Mouse (Mus musculus) limb, embryonic 13.5 days (tissue): ENCODE data around the gene Gpm6b. TPM values are rescaled to one million over a fixed set of nuclear protein-coding genes. Genes with fewer than 3 reads are reported as not detected.

Source experiments
- ATAC-seq: fragments of 200-750 bp; cut with Nextera tagmentation; 2 replicates; pipeline ENCODE4 v1.8.0; 2017; ENCODE audit warnings: low read depth, moderate number of reproducible peaks, moderate TSS enrichment; ENCODE audit not compliant: low FRiP score
- H3K27ac ChIP-seq: fragments of 300-500 bp; sonication (generic); 2 replicates; pipeline ENCODE4 v1.5.1; 2015; ENCODE audit warnings: inconsistent platforms, mild to moderate bottlenecking, moderate library complexity
- H3K27me3 ChIP-seq: fragments of 300-500 bp; sonication (generic); 2 replicates; pipeline ENCODE4 v1.6.1; 2015; ENCODE audit warnings: mild to moderate bottlenecking, inconsistent platforms
- H3K36me3 ChIP-seq: fragments of 300-500 bp; sonication (generic); 2 replicates; pipeline ENCODE4 v1.6.1; 2015; ENCODE audit warnings: inconsistent platforms, mild to moderate bottlenecking, moderate library complexity
- H3K4me1 ChIP-seq: fragments of 300-500 bp; sonication (generic); 2 replicates; pipeline ENCODE4 v1.6.1; 2015; ENCODE audit warnings: inconsistent platforms
- H3K4me2 ChIP-seq: fragments of 300-500 bp; sonication (generic); replicated peaks from 2 replicates; pipeline ENCODE4 v1.6.1; 2015; ENCODE audit warnings: inconsistent platforms, mild to moderate bottlenecking, moderate library complexity
- H3K4me3 ChIP-seq: fragments of 300-500 bp; sonication (generic); 2 replicates; pipeline ENCODE4 v1.5.1; 2015; ENCODE audit warnings: moderate library complexity, mild to moderate bottlenecking, inconsistent platforms
- H3K9ac ChIP-seq: fragments of 300-500 bp; sonication (generic); 2 replicates; pipeline ENCODE4 v1.6.1; 2015; ENCODE audit warnings: mild to moderate bottlenecking, inconsistent platforms
- H3K9me3 ChIP-seq: fragments of 300-500 bp; sonication (generic); 2 replicates; pipeline ENCODE4 v1.6.1; 2016; ENCODE audit warnings: inconsistent platforms
- WGBS: fragments of 180-500 bp; shearing (Covaris S2); methylation state at CpG from one replicate; pipeline ENCODE4 v1.1.7; 2015; 5-methylcytosine and 5-hydroxymethylcytosine counted together
- polyA plus RNA-seq: library from polyadenylated mRNA; unstranded; fragments of >200 nt; fragmentation: Nextera tagmentation; extraction: Ambion mirVana; gene quantifications from 2 replicates; pipeline ENCODE4 v1.2.1, GENCODE M21; 2015

Gene Gpm6b
- polyA plus RNA-seq, 1 experiment from 2014 or later = 23.4 TPM

DNA sequence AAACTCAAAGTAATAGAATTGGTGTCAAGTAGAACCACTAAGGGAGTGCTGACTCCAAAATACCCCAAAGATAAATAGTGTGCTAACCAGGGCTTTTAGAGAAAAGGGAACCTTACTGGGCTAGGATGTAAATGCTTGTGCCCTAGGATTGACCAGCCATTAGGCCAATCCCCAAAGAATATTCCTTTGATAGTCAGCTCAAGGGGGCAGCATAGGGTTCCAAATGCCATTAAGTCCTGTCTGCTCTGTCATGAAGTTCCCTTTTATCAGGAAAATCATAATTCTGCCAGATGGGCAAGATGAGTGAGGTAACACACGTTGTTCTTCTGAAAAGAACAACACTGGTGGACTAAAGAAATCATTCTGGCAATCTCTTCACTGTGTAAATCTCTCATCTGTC, 70.1 kb downstream of the Gpm6b start:
- Histone ChIP-seq H3K4me3 (no peak overlapping the region), H3K4me2 (no peak overlapping the region), H3K9ac (no peak overlapping the region), H3K27me3 (peaks cover 16% of the 10 kb centered on the region; the same call in 1 of the 2 replicates), H3K4me1 (no peaks in the 10 kb centered on the region), H3K36me3 (no peaks in the 10 kb centered on the region), H3K27ac (no peak overlapping the region), H3K9me3 (no peaks in the 10 kb centered on the region)
- no peak for ATAC-seq
- WGBS = 41% methylated on average over 1 of the region's 1 CpGs

DNA sequence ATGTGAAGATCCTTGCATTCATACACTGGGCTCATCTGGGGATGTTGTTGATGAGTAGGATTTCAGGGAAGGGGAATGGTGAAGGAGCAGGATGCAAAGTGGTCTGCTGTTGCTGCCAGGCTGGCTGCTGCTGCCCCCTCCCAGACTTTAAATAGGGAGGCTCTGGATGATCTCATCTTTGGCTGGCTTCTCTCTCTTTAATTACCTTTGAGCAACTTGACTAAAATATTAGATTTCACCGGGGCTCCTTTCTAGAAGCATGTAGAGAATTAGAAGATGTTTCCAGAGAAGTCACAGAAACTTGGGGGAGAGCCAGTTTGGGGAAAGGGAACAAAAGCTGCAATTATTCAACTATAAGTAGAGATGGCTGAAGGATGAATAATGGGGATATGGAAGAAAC, 76.5 kb downstream of the Gpm6b start:
- peaks cover 10% of the 10 kb centered on the region for H3K27me3 ChIP-seq
- H3K36me3 ChIP-seq = no peaks in the 10 kb centered on the region
- no peaks in the 10 kb centered on the region for H3K4me1 ChIP-seq
- H3K27ac ChIP-seq = no peak overlapping the region
- H3K9ac ChIP-seq = no peak overlapping the region
- 68% methylated on average over 1 of the region's 1 CpGs for WGBS
- no peak for ATAC-seq
- H3K4me3 ChIP-seq = no peak overlapping the region
- H3K4me2 ChIP-seq = no peak overlapping the region
- no peaks in the 10 kb centered on the region for H3K9me3 ChIP-seq

DNA sequence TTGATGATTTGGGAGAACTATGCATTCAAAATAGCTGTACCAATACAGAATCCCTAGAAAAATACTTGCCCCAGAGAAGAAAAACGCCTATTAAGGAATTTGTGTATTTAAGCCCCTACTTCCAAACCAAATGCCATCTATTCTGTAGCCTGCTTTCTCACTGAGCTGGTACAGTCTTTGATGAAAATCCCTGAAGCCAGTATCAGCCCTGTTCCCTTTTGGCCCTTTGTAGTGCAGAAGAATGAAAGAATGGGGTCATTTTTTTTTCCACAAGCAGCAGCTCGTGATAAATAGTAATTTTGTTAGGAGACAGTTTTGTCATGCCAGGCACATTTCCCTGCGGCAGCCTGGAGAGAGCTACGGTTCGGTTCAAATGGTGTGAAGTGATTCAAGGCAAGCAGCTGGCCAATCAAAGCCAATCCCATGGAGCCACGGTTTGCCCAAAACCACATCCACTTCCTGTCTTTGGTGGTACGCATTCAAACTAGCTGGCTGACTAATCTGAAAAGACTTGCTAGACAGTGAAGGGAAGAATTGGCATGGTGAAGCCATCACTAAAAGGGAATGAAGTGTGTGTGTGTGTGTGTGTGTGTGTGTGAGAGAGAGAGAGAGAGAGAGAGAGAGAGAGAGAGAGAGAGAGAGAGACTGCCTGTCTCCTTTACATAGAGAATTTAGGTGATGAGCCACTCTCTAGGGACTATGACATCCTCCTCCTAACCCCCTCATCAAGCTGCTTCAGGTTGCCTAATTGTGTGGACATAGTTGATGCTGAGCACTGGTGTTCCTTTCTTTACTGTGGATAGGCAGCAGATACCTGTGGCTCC, 78.1 kb downstream of the Gpm6b start:
- Histone ChIP-seq H3K4me3 (no peak overlapping the region), H3K4me2 (no peak overlapping the region), H3K27ac (no peak overlapping the region), H3K4me1 (no peaks in the 10 kb centered on the region), H3K9me3 (no peaks in the 10 kb centered on the region), H3K36me3 (no peaks in the 10 kb centered on the region), H3K27me3 (peaks cover 10% of the 10 kb centered on the region), H3K9ac (no peak overlapping the region)
- 54% methylated on average over 7 of the region's 7 CpGs for WGBS
- ATAC-seq = no peak

DNA sequence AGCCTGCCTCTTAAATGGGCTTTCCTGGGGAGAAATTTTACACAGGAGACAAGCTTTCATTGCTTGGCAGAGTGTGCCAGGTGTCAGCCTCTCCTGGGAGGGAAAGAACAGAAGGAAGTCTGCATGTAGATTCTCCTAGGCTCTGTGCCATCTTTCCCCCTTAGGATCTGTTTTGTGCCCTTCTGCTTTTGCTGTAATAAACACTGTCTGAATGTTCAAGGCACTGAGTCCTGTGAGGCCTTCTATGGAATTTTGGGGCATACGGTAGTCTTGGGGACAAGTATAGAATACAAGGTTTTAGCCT, 78.6 kb downstream of the Gpm6b start:
- no peak for ATAC-seq
- WGBS = 67% methylated on average over 1 of the region's 1 CpGs
- no peaks in the 10 kb centered on the region for H3K9me3 ChIP-seq
- no peaks in the 10 kb centered on the region for H3K36me3 ChIP-seq
- H3K9ac ChIP-seq = no peak overlapping the region
- H3K27me3 ChIP-seq = peaks cover 10% of the 10 kb centered on the region
- no peak overlapping the region for H3K4me2 ChIP-seq
- no peak overlapping the region for H3K27ac ChIP-seq
- H3K4me1 ChIP-seq = no peaks in the 10 kb centered on the region
- no peak overlapping the region for H3K4me3 ChIP-seq

DNA sequence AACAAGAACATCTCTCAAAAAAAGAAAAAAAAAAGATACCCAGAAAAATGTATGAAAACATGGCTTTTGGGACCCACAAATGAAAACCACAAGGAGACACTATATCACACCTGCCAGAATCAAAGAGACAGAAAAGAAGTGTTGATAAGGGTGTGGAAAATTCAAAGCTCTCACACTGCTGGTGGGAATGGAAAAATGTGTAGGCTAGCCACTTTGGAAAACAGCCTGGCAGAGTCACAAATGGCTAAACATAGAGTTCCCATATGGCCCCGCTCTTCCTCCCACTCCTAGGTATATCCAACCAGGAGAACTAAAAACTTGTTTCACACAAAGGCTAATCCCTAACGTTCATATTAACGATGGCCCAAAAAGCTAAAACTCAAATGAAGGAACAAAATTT, 84.5 kb downstream of the Gpm6b start:
- no peak overlapping the region for H3K4me3 ChIP-seq
- H3K4me1 ChIP-seq = peaks cover 3% of the 10 kb centered on the region; the same call in 1 of the 2 replicates
- no peaks in the 10 kb centered on the region for H3K36me3 ChIP-seq
- 83% methylated on average over 3 of the region's 3 CpGs for WGBS
- H3K9me3 ChIP-seq = no peaks in the 10 kb centered on the region
- H3K27ac ChIP-seq = no peak overlapping the region
- peaks cover 8% of the 10 kb centered on the region; the same call in 1 of the 2 replicates for H3K27me3 ChIP-seq
- H3K9ac ChIP-seq = no peak overlapping the region
- H3K4me2 ChIP-seq = no peak overlapping the region
- no peak for ATAC-seq

DNA sequence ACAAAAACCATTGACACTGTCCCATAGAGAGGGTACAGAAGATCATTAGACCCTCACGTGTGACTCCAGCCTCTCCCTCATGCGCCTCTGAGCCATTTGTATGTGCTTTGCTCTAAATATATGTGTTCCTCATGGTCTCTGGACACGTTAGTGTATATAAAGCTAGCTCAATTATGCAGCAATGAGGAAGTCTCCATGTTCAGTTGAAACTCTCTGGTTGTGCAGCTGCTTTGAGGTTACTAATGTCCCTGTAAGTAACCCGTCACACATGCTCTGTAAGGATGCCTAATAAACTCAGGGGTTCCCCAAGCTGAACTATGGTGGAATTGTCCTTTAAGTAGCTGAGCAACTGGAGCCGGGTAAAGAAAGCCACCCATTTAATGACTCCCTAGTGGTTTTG, 88.9 kb downstream of the Gpm6b start:
- H3K27ac ChIP-seq = no peak overlapping the region
- ATAC-seq = no peak
- no peaks in the 10 kb centered on the region for H3K36me3 ChIP-seq
- no peak overlapping the region for H3K4me3 ChIP-seq
- no peak overlapping the region for H3K4me2 ChIP-seq
- no peak overlapping the region for H3K9ac ChIP-seq
- peaks cover 7% of the 10 kb centered on the region; the same call in 1 of the 2 replicates for H3K4me1 ChIP-seq
- peaks cover 20% of the 10 kb centered on the region; the same call in 1 of the 2 replicates for H3K27me3 ChIP-seq
- 57% methylated on average over 5 of the region's 5 CpGs for WGBS
- H3K9me3 ChIP-seq = no peaks in the 10 kb centered on the region

DNA sequence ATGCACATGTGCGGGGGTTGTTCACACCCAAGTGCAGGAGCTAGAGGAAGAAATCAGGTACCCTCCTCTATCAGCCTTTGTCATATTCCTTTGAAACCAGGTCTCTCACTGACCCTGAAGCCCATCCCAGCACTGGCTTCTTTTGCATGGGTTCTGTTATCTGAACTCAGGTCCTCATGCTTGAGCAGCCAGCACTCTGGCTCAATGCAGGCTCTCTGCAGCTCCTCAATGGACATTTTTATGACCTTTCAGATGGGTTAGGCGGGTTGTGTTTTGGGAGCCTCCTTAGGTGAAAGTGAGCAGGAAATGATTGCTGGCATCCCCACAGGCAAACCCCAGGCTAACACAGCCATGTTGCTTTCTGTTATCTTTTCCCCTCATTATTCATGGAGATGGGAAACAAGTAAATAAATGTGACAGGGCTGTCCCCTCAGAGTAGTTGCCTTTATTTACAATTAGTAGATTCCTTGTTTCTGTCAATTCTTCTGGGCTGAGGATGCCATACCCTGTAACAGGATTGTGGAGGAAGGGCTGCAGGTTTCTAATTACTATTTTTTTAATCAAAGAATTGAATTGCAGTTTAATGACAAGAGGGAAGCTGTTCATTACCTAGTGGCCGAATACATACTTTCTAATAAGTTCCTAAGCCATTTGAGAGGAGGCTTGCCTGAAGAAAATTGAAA, 89.6 kb downstream of the Gpm6b start:
- no peaks in the 10 kb centered on the region for H3K36me3 ChIP-seq
- ATAC-seq = no peak
- H3K27me3 ChIP-seq = peaks cover 18% of the 10 kb centered on the region; the same call in 1 of the 2 replicates
- WGBS = 38% methylated on average over 3 of the region's 3 CpGs
- H3K27ac ChIP-seq = no peak overlapping the region
- peaks cover 7% of the 10 kb centered on the region; the same call in 1 of the 2 replicates for H3K4me1 ChIP-seq
- H3K4me2 ChIP-seq = no peak overlapping the region
- no peak overlapping the region for H3K4me3 ChIP-seq
- H3K9me3 ChIP-seq = no peaks in the 10 kb centered on the region
- no peak overlapping the region for H3K9ac ChIP-seq

DNA sequence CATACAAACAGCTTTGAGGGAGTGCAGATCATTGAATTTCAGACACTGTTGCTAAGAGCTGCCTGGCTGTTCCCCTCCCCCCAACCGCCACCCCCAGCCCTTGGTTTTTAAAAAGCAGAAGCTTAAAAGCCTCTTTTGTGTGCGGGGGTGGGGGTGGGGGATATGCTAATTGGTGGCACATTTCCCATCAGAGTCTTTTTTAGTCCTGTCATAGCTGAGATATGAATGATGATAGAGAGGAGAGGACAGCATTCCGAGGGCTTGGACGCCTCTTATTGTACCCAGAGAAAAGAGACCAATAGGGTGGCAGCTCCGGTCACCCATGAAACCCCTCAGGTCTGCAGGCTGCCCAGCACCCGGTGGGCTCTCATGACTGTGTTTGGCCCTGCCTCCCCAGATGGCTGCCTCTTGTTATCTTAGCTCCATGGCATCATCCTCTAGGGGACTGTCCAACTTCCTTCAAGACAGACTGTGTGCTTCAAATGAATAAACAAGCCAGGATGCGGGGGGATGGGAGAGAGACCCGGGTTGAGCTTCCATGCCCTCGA, 90.3 kb downstream of the Gpm6b start:
- Histone ChIP-seq H3K4me2 (no peak overlapping the region), H3K4me1 (peaks cover 7% of the 10 kb centered on the region; the same call in 1 of the 2 replicates), H3K9me3 (no peaks in the 10 kb centered on the region), H3K9ac (no peak overlapping the region), H3K27me3 (peaks cover 18% of the 10 kb centered on the region; the same call in 1 of the 2 replicates), H3K36me3 (no peaks in the 10 kb centered on the region), H3K4me3 (no peak overlapping the region), H3K27ac (no peak overlapping the region)
- 28% methylated on average over 9 of the region's 9 CpGs for WGBS
- no peak for ATAC-seq

DNA sequence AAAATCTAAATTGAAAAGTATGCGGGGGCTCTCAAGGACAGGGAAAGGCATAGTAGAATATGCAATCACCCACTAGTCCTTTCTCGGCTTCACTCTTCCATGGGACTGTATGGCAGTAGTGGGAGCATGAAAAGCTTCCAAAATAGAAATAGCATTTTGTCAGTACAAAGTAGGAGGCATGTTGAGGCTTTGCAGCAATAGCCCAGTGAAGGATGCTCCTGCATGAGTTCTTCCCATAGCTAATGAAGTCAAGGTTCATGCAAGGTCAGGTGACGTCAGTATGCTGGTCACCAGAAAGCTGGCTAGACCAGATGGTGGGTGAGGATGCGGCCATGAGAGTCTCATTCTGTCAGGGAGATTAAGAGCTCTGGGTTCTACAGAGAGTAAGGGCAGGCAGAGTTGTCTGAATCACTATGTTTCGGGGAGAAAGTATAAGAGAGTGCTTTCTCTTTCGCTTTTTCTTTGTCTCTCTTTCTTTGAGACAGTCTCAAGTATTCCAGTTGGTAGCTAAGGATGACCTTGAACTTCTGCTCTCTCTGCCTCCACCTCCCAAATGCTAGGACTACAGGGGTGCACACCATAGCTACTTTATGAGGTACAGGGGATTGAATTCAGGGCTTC, 95.9 kb downstream of the Gpm6b start:
- H3K27me3 ChIP-seq = peaks cover 31% of the 10 kb centered on the region
- H3K9ac ChIP-seq = no peak overlapping the region
- no peaks in the 10 kb centered on the region for H3K9me3 ChIP-seq
- H3K27ac ChIP-seq = no peak overlapping the region
- H3K4me3 ChIP-seq = no peak overlapping the region
- H3K36me3 ChIP-seq = no peaks in the 10 kb centered on the region
- H3K4me2 ChIP-seq = no peak overlapping the region
- H3K4me1 ChIP-seq = no peaks in the 10 kb centered on the region
- WGBS = 84% methylated on average over 6 of the region's 6 CpGs
- no peak for ATAC-seq

DNA sequence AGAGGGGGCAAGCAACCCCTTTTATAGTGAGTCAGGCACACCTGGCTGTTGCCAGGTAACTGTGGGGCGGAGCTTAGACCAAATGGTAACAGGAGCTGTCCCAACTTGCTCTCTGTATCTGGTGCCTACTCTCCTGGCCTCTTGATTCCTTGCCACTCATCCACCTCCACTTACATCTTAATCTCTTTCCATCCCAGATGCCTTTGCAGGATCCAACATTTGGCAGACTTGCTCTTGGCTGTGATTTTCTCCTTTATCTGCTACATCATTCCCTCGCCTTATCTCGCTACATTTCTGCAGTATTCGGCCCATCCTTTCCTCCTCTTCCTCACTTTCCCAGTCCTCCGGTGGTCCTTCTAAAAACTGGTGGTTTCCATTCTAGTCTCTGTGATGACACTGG, 99.6 kb downstream of the Gpm6b start:
- Histone ChIP-seq H3K4me3 (no peak overlapping the region), H3K27me3 (peaks cover 32% of the 10 kb centered on the region), H3K9ac (no peak overlapping the region), H3K36me3 (no peaks in the 10 kb centered on the region), H3K4me2 (no peak overlapping the region), H3K9me3 (no peaks in the 10 kb centered on the region), H3K4me1 (no peaks in the 10 kb centered on the region), H3K27ac (no peak overlapping the region)
- 85% methylated on average over 5 of the region's 5 CpGs for WGBS
- ATAC-seq = no peak

DNA sequence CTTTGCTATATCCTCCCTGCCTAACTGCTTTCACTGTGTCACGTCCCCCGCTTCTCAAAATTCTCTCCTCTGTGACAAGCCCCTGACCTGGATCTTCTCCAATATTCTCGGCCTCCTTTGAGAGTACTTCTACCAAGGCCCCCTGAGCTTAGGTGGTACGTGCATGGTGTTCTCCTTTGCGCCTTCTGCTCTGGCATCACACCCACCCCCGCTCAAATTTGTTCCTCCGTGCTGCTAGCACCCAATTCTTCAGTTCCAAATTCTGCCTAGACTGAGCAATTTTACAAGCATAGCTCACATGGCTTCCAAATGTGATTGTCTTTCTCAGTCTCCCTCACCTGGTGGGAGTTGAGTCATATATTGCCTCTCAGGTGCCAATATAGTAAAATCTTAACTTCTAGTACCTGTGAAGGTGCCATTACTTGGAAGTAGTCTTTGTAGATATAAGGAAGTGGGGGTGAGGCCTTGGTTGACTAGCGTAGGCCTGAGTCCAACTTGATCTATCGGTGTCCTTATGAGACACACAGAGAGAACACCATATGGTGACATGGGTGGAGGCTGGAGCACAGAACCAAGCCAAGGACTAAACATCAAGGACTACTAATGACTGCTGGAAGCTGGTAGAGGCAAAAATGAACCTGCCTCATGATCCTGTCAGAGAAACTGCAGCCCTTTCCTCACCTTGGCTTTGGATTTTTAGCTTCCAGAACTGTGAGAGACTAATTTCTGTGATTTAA, 100.2 kb downstream of the Gpm6b start:
- H3K9ac ChIP-seq = no peak overlapping the region
- no peak for ATAC-seq
- no peak overlapping the region for H3K4me2 ChIP-seq
- WGBS = 88% methylated on average over 9 of the region's 9 CpGs
- no peak overlapping the region for H3K4me3 ChIP-seq
- no peaks in the 10 kb centered on the region for H3K36me3 ChIP-seq
- peaks cover 32% of the 10 kb centered on the region for H3K27me3 ChIP-seq
- no peaks in the 10 kb centered on the region for H3K9me3 ChIP-seq
- H3K27ac ChIP-seq = no peak overlapping the region
- H3K4me1 ChIP-seq = no peaks in the 10 kb centered on the region

DNA sequence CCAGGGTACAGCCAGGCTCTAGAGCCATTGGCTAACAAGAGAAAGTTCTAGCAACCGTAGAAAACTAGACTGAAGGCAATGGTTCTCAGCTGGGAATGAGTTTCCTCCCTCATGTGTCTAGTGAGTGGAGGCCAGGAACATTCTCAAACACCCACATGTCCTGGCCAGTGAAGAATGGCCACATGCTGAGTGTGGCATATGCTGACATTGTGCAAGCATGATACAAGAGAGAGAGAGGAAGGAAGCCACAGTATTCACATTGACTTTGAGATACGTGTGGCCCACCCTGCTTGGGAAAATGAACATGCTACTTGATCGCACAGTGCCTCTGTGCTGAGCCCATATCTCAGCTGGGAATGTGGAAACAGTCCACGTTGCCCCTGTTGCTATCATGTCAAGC, 101.2 kb downstream of the Gpm6b start:
- H3K36me3 ChIP-seq = no peaks in the 10 kb centered on the region
- H3K4me3 ChIP-seq = no peak overlapping the region
- no peak overlapping the region for H3K9ac ChIP-seq
- no peaks in the 10 kb centered on the region for H3K9me3 ChIP-seq
- no peak for ATAC-seq
- no peak overlapping the region for H3K4me2 ChIP-seq
- H3K27me3 ChIP-seq = peaks cover 31% of the 10 kb centered on the region
- no peaks in the 10 kb centered on the region for H3K4me1 ChIP-seq
- H3K27ac ChIP-seq = no peak overlapping the region
- WGBS = 88% methylated on average over 4 of the region's 4 CpGs
